Mouse (Mus musculus) heart, postnatal 0 days (tissue): ENCODE results near the gene Trpm1.
A peak's percentile ranks its signal among the peaks of the same experiment; 100 is the strongest.

Experiments used
- CTCF ChIP-seq: IDR thresholded peaks from 2 replicates; pipeline ENCODE4 v1.5.1; 2016; ENCODE audit warnings: antibody characterized with exemption, control low read depth, low read depth
- EP300 ChIP-seq: IDR thresholded peaks from 2 replicates; pipeline ENCODE4 v1.6.1; 2016; ENCODE audit warnings: antibody characterized with exemption, low read depth

DNA sequence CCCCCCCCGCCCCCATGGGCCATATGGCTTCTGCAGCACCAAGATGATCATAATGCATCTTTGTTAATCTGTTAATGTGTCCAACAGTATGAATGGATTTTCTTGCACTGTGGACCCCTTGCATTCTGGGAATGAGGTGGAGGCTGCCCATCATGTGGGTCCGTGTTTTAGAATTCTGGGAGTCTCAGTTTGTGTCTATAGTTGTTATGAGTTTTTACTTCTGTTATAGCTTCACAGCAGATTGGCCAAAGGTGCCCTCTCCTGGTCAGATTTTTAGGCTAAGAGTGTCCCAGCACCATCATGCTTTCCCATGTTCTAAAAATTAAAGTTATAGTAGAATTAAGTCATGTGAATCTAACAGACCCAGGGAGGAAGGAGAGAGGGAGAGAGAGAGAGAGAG lies 3.9 kb upstream of the Trpm1 start:
- TF ChIP-seq CTCF: peak; percentile 35
- TF ChIP-seq EP300: no peak
